Mouse (Mus musculus): ENCODE measurements around the gene Prkg2.

GRCm38 (mm10) chr5:98936650-98937049, 100.5 kb downstream of the Prkg2 start:
- TF ChIP-seq CTCF (IDR thresholded peaks at IDR 0.05; ENCODE audit: extremely low read depth, insufficient read depth, low read length) (no peak), POLR2A (IDR thresholded peaks at IDR 0.05; ENCODE audit: extremely low read depth, insufficient read depth, low read length) (no peak)
